Mouse (Mus musculus): ENCODE measurements around the gene Inpp5b. TPM values are rescaled to one million over a fixed set of nuclear protein-coding genes. Genes with fewer than 3 reads are reported as not detected.

The Inpp5b gene
- polyA plus RNA-seq, 1 experiment: 47.3 TPM

DNA sequence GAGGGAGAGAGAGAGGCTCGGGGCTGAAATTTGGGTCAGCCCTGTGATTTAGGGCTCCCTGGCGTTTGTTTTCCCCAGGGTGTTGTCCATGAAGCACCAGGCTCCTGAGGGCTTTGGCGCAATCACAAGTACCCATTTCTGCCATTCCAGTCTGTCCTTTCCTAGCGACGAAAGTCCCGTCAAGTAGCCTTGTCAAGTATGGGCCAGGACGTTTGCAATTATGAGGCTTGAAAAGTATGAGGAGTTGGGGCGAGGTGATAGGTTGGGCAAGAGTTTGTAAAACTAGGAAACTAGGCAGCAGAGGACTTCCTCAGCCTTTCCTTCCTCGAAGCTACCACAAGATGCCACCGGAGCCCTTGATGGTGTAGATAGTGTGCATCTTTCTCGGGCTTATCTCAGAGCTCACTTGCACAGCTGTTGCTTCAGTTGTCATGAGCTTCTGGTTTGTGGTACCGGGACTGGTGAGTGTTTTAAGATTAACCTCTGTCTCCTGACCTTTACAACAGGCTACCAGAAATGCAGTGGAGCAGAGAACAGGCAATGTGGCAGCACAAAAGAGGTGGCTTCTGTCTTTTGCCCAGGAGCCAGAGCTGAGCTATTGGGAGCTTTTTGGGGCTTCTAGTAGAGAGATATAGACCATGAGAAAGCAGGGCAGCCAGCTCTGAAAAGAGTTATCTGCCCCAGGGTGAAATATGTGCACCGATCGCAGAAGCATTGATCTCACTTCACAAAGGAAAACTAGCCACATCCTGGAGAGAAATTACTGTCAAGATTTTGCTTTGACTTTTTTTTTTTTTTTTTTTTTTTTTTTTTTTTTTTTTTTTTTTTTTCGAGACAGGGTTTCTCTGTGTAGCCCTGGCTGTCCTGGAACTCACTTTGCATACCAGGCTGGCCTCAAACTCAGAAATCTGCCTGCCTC lies 10.9 kb downstream of the Inpp5b start:
- no peak for DNase-seq (ENCODE audit: low read depth)
- TF ChIP-seq CTCF (IDR thresholded peaks at IDR 0.05; ENCODE audit: borderline replicate concordance, extremely low read depth, insufficient read depth, insufficient read length) (no peak), POLR2A (IDR thresholded peaks at IDR 0.05; ENCODE audit: borderline replicate concordance, extremely low read depth, insufficient read depth, insufficient read length, poor library complexity, severe bottlenecking) (no peak)

DNA sequence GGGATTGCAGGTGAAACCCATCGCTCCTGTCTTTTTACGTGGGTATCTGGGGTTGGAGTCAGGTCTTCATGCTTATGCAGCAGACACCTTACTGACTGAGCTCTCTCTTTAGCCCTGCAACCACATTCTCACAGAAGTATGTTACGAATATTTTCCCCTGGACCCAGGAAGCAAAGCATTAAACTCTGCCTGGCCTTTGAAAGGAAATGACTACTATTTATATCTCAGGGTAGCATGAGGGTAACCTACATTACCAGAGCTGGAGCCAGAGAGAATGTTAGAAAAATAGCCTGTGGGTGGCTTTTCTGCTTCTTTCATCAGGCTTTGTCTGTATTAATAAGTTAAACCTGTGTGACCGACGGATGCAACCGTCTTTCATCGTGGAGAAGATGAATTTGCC lies 13.9 kb downstream of the Inpp5b start:
- DNase-seq (ENCODE audit: low read depth): no peak

DNA sequence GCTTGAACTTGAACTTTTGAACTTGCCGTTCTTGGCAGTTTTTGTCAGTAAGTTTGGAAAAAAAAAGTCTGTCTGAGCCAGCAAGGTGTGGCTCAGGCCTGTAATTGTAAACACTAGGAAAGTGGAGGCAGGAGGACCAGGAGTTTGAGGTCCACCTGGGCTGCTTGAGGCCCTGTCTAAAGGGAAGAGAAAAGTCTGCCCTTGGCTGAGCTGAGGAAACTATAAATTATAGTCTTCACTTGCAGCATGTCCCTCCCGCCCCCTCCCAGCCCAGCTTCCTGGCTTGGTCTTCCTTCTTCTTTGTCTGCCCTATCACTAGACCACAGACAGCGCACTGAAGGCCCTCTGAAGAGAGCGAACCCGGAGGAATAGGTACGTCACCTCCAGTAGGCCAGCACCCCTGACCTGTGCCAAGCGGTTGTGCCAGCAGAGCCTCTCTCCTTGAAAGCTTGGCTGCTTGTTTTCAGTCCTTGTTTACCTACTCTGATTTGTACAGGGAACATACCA lies 17.7 kb downstream of the Inpp5b start:
- TF ChIP-seq CTCF (IDR thresholded peaks at IDR 0.05; ENCODE audit: borderline replicate concordance, extremely low read depth, insufficient read depth, insufficient read length): no peak
- no peak for TF ChIP-seq POLR2A (IDR thresholded peaks at IDR 0.05; ENCODE audit: borderline replicate concordance, extremely low read depth, insufficient read depth, insufficient read length, poor library complexity, severe bottlenecking)
- no peak for DNase-seq (ENCODE audit: low read depth)

More for the DNA sequence above, 13.9 kb downstream of the Inpp5b start:
- no peak for TF ChIP-seq CTCF (IDR thresholded peaks at IDR 0.05; ENCODE audit: borderline replicate concordance, extremely low read depth, insufficient read depth, insufficient read length)
- no peak for TF ChIP-seq POLR2A (IDR thresholded peaks at IDR 0.05; ENCODE audit: borderline replicate concordance, extremely low read depth, insufficient read depth, insufficient read length, poor library complexity, severe bottlenecking)

DNA sequence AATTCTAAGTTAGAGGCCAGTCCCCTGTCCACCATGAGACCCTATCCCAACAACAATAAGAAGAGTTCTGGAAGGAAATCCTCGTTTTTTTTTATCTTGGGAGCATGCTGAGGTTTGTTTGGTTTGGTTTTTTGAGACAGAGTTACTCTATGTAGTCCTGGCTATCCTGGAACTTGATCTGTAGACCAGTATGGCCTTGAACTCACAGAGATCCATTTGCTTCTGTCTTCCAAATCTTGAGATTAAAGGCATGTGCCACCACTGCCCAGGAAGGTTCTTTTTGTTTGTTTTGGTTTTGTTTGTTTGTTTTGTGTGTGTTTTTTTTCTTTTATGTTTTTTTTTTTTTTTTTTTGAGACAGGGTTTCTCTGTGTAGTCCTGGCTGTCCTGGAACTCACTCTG lies 19.6 kb downstream of the Inpp5b start:
- no peak for DNase-seq (ENCODE audit: low read depth)
- no peak for TF ChIP-seq POLR2A (IDR thresholded peaks at IDR 0.05; ENCODE audit: borderline replicate concordance, extremely low read depth, insufficient read depth, insufficient read length, poor library complexity, severe bottlenecking)
- TF ChIP-seq CTCF (IDR thresholded peaks at IDR 0.05; ENCODE audit: borderline replicate concordance, extremely low read depth, insufficient read depth, insufficient read length): no peak

DNA sequence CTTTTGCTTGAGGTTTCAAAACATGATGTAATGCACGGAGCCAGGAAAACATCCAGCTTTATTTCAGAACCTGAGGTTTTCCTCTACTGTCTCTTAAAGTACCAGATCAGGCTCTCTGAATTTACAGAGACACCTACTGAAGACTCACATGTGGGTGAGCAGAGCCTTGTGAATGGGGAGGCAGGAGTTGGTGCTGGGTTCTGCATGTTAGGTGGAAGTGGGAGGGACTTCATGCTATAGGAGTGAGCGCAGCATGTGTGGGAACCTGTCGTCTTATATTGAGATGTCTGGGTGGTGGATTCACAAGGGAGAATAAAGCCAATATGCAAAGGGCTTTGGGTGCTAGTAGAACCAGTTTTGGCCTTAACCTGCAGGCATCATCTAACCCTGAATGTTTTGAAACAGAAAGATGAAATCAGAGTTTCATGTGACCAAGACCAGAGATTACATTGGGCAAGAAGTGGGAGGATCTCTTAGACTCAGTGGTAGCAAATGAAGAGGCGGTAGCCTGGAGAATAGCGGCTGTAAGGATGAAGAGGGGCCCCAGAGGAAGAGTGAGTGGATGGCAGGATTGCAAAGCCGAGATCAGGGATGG lies 21.3 kb downstream of the Inpp5b start:
- no peak for DNase-seq (ENCODE audit: low read depth)
- TF ChIP-seq CTCF (IDR thresholded peaks at IDR 0.05; ENCODE audit: borderline replicate concordance, extremely low read depth, insufficient read depth, insufficient read length) (no peak), POLR2A (IDR thresholded peaks at IDR 0.05; ENCODE audit: borderline replicate concordance, extremely low read depth, insufficient read depth, insufficient read length, poor library complexity, severe bottlenecking) (no peak)

DNA sequence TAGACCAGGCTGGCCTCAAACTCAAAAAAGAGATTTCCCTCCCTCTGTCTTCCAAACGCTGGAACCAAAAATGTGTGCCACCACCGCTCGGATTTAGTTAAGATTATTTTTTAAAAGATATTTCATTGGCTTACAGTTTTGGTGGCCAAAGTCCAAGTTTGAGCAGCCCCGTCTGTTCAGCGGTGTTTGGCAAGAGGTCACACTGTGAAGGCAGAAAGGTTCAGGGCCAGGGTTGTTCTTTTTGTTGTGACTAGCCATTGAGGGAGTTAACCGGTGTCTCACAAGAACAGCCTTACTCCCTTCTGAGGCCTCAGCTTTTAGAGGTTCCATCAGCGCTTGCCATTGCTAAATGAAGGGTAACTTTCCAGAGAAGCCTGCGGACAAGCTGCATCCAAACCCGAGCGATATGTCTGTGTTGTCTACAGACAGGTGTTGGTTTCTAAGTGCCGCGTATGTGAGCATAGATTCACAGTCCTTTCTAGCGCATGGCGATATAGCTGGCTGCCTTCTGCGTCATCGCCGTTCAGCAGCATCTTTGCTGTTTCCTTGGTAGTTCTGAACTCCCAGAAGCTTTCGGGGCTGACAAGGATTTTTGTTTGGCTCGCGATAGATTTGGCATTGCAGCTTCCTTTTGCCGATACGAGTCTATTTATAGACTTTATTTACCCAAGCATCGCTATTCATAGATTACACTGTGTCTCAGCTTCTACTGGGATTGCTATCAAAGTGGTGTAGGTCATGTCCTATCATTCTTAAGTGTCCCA lies 24.3 kb downstream of the Inpp5b start:
- peak; percentile 48 for DNase-seq (ENCODE audit: low read depth)
- TF ChIP-seq POLR2A (IDR thresholded peaks at IDR 0.05; ENCODE audit: borderline replicate concordance, extremely low read depth, insufficient read depth, insufficient read length, poor library complexity, severe bottlenecking) (no peak), CTCF (IDR thresholded peaks at IDR 0.05; ENCODE audit: borderline replicate concordance, extremely low read depth, insufficient read depth, insufficient read length) (no peak)

DNA sequence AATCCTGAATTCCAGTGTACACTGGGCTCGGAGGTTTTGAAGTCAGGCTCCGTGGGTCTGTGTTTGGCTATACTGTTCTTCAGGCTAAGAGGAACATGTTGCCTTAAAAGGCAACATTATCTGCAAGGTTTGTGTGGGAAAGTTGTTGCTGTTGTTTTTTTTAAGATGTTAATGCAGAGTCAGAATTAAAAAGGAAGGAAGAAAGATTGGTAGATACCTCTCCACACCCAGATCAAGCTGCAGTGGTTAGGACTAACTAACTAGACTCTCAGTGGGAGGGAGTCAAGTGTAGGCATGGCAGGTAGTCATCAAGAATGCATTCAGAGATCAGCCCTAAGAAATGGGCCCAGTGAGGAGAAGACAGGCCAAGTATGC lies 24.9 kb downstream of the Inpp5b start:
- TF ChIP-seq POLR2A (IDR thresholded peaks at IDR 0.05; ENCODE audit: borderline replicate concordance, extremely low read depth, insufficient read depth, insufficient read length, poor library complexity, severe bottlenecking): no peak
- no peak for TF ChIP-seq CTCF (IDR thresholded peaks at IDR 0.05; ENCODE audit: borderline replicate concordance, extremely low read depth, insufficient read depth, insufficient read length)
- no peak for DNase-seq (ENCODE audit: low read depth)

DNA sequence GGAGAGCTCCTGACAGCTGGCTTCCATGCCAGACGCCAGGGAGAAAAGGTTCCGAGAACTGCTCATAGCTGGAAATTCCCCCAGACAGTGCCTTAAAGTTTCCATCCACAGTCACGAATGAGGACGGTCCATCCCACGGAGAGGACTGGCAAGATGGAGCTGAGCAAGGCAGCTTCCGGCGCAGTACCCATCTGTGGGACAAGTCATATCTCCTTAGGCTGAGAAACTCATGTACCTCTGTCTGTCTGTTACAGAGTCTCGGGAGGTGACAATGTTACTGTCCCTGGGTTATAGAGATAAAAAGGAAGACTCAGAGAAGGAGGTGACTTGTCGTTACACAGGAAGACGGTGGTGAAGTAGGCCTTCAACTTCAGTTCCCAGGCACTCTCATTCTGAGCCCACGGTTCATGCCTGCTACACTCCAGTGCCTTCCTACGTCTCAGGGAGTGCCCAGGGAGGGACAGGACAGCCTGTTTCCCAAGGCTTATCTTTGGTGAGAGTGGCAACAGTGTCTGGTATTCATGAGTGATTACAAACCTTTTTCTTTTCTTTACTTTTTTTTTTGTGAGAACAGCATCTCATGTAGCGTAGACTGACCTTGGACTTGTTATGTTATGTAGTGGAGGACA lies 27.4 kb downstream of the Inpp5b start:
- no peak for DNase-seq (ENCODE audit: low read depth)
- TF ChIP-seq POLR2A (IDR thresholded peaks at IDR 0.05; ENCODE audit: borderline replicate concordance, extremely low read depth, insufficient read depth, insufficient read length, poor library complexity, severe bottlenecking) (no peak), CTCF (IDR thresholded peaks at IDR 0.05; ENCODE audit: borderline replicate concordance, extremely low read depth, insufficient read depth, insufficient read length) (no peak)

DNA sequence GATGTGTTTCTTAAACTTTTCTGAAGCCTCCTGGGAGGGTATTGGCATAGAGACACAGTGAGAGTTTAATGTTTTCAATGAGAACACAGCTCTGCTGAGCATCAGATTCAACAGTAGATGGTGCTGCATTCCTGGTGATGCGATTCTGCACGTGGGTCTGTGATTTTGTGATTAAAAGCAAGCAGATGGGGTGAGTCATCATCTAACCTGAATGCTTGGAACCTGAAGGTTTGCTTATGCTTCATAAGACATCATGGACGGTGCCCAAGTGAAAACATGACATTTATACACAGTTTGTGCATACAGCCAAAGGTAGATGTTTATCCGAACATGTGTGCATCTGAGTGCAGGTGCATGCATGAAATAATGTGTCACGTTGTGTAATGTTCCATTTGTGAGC lies 29.0 kb downstream of the Inpp5b start:
- no peak for DNase-seq (ENCODE audit: low read depth)
- TF ChIP-seq CTCF (IDR thresholded peaks at IDR 0.05; ENCODE audit: borderline replicate concordance, extremely low read depth, insufficient read depth, insufficient read length) (no peak), POLR2A (IDR thresholded peaks at IDR 0.05; ENCODE audit: borderline replicate concordance, extremely low read depth, insufficient read depth, insufficient read length, poor library complexity, severe bottlenecking) (no peak)

DNA sequence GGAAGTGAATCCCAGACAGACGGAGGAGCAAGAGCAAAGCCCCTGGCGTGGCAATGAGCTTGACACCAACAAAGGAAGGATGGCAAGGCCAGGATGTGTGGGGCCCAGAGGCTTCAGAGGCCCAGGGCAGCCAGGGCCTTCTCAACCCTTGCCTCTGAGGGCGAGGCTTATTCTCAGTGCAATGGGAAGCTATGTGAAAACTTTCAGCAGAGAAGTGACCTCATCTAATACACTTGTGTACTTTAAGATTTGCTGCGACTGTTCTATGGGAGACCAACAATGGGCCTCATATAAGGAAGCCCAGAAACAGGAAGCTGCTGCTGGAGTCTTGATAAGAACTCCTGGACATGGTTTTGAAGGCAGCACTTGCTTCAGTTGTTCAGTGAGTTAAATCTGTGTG lies 30.5 kb downstream of the Inpp5b start:
- DNase-seq (ENCODE audit: low read depth): no peak
- TF ChIP-seq POLR2A (IDR thresholded peaks at IDR 0.05; ENCODE audit: borderline replicate concordance, extremely low read depth, insufficient read depth, insufficient read length, poor library complexity, severe bottlenecking) (no peak), CTCF (IDR thresholded peaks at IDR 0.05; ENCODE audit: borderline replicate concordance, extremely low read depth, insufficient read depth, insufficient read length) (no peak)

DNA sequence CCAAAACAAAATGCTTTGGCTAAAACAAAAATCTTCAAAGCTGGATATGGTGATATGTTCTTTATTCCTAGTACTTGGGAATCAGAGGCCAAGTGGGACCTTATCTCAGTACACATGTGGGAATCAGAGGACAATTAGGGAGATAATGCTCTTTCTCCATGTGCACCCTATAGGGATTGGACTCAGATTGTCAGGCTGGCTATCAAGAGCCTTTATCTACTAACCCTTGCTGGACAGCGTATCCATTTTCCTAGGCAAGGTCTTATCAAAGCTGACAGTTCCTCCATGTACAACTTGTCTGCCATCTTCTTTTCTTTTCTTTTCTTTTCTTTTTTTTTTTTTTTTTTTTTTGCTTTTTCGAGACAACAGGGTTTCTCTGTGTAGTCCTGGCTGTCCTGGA lies 31.8 kb downstream of the Inpp5b start:
- TF ChIP-seq POLR2A (IDR thresholded peaks at IDR 0.05; ENCODE audit: borderline replicate concordance, extremely low read depth, insufficient read depth, insufficient read length, poor library complexity, severe bottlenecking) (no peak), CTCF (IDR thresholded peaks at IDR 0.05; ENCODE audit: borderline replicate concordance, extremely low read depth, insufficient read depth, insufficient read length) (no peak)

More for the DNA sequence above, 31.8 kb downstream of the Inpp5b start:
- DNase-seq (ENCODE audit: low read depth): no peak

Measured in brain, embryonic 14.5 days (tissue).